Mouse (Mus musculus) stomach, embryonic 14.5 days (tissue): ENCODE results near the gene Gstm2. TPM values are rescaled to one million over a fixed set of nuclear protein-coding genes. Genes with fewer than 3 reads are reported as not detected.
"Not testable (repeated sequence)": the region's sequence is repeated elsewhere in the genome, so short reads cannot be mapped to it uniquely, and the experiment has no call there.

Source experiments
- ATAC-seq: fragments of 200-750 bp; cut with Nextera tagmentation; 2 replicates; pipeline ENCODE4 v1.8.0; 2017; ENCODE audit warnings: low read depth, moderate TSS enrichment; ENCODE audit not compliant: insufficient number of reproducible peaks, insufficient read depth, low FRiP score
- H3K27ac ChIP-seq: fragments of 300-500 bp; sonication (generic); 2 replicates; pipeline ENCODE4 v1.5.1; 2014; ENCODE audit warnings: mild to moderate bottlenecking, low read length, moderate library complexity, mixed read lengths
- H3K27me3 ChIP-seq: fragments of 300-500 bp; sonication (generic); 2 replicates; pipeline ENCODE4 v1.6.1; 2014; ENCODE audit warnings: low read length, control low read depth, mixed read lengths; ENCODE audit not compliant: control insufficient read depth, insufficient read depth
- H3K36me3 ChIP-seq: fragments of 300-500 bp; sonication (generic); 2 replicates; pipeline ENCODE4 v1.6.1; 2014; ENCODE audit warnings: mild to moderate bottlenecking, control low read depth, low read length, moderate library complexity, mixed read lengths; ENCODE audit not compliant: control insufficient read depth, insufficient read depth
- H3K4me1 ChIP-seq: fragments of 300-500 bp; sonication (generic); 2 replicates; pipeline ENCODE4 v1.6.1; 2014; ENCODE audit warnings: low read length, control low read depth, mixed read lengths; ENCODE audit not compliant: control insufficient read depth, insufficient read depth
- H3K4me2 ChIP-seq: fragments of 300-500 bp; sonication (generic); replicated peaks from 2 replicates; pipeline ENCODE4 v1.6.1; 2014; ENCODE audit warnings: low read depth, low read length, control low read depth
- H3K4me3 ChIP-seq: fragments of 300-500 bp; sonication (generic); 2 replicates; pipeline ENCODE4 v1.5.1; 2014; ENCODE audit warnings: low read depth, low read length, control low read depth
- H3K9ac ChIP-seq: fragments of 300-500 bp; sonication (generic); replicated peaks from 2 replicates; pipeline ENCODE4 v1.6.1; 2014; ENCODE audit warnings: low read depth, mild to moderate bottlenecking, control low read depth, low read length, moderate library complexity, mixed read lengths
- H3K9me3 ChIP-seq: fragments of 300-500 bp; sonication (generic); 2 replicates; pipeline ENCODE4 v1.6.1; 2016; ENCODE audit warnings: low read depth, low read length, control low read depth; ENCODE audit not compliant: control insufficient read depth
- WGBS: fragments of 180-500 bp; shearing (Covaris S2); extraction: QIAGEN DNeasy Blood & Tissue Kit; methylation state at CpG from one replicate; pipeline ENCODE4 v1.1.7; 2014; 5-methylcytosine and 5-hydroxymethylcytosine counted together
- polyA plus RNA-seq: library from polyadenylated mRNA; unstranded; fragments of >200 nt; fragmentation: Nextera tagmentation; extraction: Ambion mirVana; gene quantifications from 2 replicates; pipeline ENCODE4 v1.2.1, GENCODE M21; 2014

The Gstm2 gene
- polyA plus RNA-seq, 1 experiment from 2014 or later, result 169 TPM

DNA sequence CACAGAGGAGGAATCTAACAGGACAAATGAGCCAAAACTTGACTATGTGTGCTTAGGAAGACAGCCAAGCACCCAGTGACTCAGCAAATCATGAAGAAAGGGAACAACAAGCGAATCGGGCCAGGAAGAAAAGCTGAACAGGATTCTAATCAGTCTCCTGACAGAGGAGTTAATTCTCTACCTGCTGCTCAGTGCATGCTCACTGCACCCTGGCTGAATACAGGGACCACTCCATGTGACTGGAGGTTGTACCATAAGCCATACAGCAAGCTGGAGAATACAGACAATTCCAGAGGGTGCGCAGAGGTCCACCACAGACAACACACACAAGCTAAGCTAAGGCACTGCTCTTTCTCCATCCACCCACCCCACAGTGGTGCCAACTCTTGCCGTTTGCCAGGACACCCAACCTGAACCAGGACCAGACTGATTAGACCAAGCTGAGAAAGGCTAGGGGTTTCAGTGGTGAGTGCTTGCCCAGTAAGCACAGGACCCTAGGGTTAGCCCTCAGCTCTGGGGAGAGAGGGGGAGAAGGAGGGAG, 27.1 kb upstream of the Gstm2 start:
- Histone ChIP-seq H3K9ac (no peak overlapping the region), H3K4me2 (peak overlapping the region; percentile 2; the same call in 1 of the 2 replicates), H3K9me3 (no peaks in the 10 kb centered on the region), H3K4me1 (peaks cover under 1% of the 10 kb centered on the region; the same call in 1 of the 2 replicates), H3K27ac (no peak overlapping the region), H3K36me3 (no peaks in the 10 kb centered on the region), H3K4me3 (no peak overlapping the region), H3K27me3 (no peaks in the 10 kb centered on the region)
- WGBS, result 80% methylated on average over 4 of the region's 4 CpGs
- no peak for ATAC-seq

DNA sequence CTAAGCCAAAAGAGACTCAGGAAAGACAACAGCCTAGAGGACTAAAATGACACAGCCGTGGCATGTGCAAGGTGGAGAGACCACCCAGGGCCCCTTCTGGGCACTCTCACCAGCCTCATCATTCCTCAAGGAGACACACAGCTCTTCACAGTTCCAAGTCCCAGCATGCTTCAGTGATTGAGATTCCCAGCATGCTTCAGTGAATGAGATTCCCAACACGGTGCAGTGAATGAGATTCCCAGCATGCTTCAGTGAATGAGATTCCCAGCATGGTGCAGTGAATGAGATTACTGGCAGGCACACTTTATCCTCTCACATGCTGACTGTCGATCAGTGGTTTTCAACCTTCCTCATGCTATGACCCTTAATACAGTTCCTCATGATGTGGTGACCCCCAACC, 25.3 kb upstream of the Gstm2 start:
- ATAC-seq, result no peak
- Histone ChIP-seq H3K36me3 (no peaks in the 10 kb centered on the region), H3K27me3 (no peaks in the 10 kb centered on the region), H3K4me1 (no peaks in the 10 kb centered on the region), H3K4me2 (no peak overlapping the region), H3K9ac (no peak overlapping the region), H3K4me3 (no peak overlapping the region), H3K27ac (no peak overlapping the region), H3K9me3 (no peaks in the 10 kb centered on the region)
- WGBS, result 75% methylated on average over 3 of the region's 3 CpGs

DNA sequence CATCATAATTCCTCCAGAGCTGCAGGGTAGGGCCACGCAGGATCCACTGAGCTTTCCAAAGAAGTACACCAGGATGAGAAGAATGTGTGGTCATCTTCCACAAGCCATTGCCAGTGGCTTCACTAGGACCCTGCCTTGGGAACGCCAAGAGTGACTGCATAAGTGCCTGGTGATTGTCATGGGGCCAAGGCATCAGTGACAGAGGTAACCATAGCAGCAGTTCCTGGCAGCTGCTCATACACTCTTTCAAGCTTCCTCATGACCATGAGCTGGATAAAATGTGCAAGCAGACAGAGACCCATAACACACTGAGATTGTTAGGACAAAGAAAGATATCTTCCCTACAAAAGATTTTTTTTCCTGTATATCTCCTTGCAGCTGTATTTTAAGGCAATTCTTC, 24.0 kb upstream of the Gstm2 start:
- H3K36me3 ChIP-seq, result no peaks in the 10 kb centered on the region
- H3K9me3 ChIP-seq, result no peaks in the 10 kb centered on the region
- no peak overlapping the region for H3K4me2 ChIP-seq
- no peak overlapping the region for H3K4me3 ChIP-seq
- H3K27me3 ChIP-seq, result no peaks in the 10 kb centered on the region
- WGBS, result 67% methylated on average over 2 of the region's 2 CpGs
- no peaks in the 10 kb centered on the region for H3K4me1 ChIP-seq
- ATAC-seq, result no peak
- no peak overlapping the region for H3K27ac ChIP-seq
- H3K9ac ChIP-seq, result no peak overlapping the region

DNA sequence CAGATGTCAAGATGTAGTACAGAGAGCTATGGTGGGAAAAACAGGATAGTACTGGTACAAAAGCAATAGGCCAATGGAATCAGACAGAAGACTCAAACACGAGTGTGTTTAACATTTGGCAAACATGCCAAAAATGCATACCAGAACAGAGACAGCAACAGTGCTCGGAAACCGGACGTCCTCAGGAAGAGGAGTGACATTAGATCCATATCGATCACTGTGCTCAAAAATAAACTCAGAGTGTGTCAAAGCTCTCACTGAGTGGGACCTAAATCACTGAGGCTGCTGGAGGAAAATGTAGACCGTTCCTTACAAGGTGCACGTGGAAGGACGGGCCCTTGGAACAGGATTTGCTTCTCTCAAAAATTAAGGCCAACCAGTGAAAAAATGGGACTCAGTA, 15.8 kb upstream of the Gstm2 start:
- Histone ChIP-seq H3K4me1 (no peaks in the 10 kb centered on the region), H3K27ac (no peak overlapping the region), H3K27me3 (no peaks in the 10 kb centered on the region), H3K4me3 (no peak overlapping the region), H3K9me3 (no peaks in the 10 kb centered on the region), H3K36me3 (no peaks in the 10 kb centered on the region), H3K9ac (no peak overlapping the region), H3K4me2 (no peak overlapping the region)
- ATAC-seq, result no peak
- WGBS, result 65% methylated on average over 8 of the region's 8 CpGs

DNA sequence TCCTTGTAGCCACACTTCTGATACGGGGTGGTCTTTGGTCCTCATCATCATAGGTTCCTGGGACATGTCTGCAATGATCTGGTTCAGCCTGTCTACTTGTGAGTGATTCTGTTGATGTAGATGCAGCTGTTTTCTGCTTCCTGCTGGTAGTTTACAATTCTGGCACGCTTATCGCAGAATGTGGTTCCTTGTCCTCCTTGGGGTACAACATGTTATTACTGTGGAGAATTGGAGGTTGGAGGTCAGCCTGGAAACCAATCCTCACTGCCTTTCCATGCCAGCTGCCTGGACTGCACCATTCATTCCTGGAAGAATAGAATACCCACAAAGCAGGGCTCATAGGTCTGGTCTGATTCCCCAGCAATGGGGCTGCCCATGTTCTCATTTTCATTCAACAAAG, 13.2 kb upstream of the Gstm2 start:
- Histone ChIP-seq H3K9me3 (no peaks in the 10 kb centered on the region), H3K27me3 (no peaks in the 10 kb centered on the region), H3K4me1 (no peaks in the 10 kb centered on the region), H3K36me3 (no peaks in the 10 kb centered on the region), H3K4me3 (no peak overlapping the region), H3K9ac (no peak overlapping the region), H3K27ac (no peak overlapping the region), H3K4me2 (no peak overlapping the region)
- 82% methylated on average over 3 of the region's 3 CpGs for WGBS
- ATAC-seq, result no peak

DNA sequence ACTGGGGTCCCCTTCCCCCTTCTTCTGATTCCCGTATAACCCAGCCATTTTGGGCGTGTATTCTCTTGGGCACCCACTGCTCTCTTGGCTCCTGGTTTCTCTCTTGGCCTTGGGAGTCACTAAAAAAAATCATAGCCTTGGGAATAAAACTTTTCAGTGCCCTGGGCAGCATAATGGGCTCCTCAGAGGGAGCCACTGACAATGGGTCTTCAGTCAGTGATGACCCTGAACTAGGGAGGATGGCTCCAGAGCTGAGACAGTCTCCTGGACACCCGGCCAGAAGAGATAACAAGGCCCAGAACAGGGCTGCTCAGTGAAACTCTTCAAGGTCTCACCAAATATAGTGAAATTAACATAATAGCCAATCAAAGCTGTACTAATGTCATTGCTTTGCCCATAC, 12.3 kb upstream of the Gstm2 start:
- Histone ChIP-seq H3K4me3 (no peak overlapping the region), H3K36me3 (no peaks in the 10 kb centered on the region), H3K9ac (no peak overlapping the region), H3K9me3 (no peaks in the 10 kb centered on the region), H3K27me3 (no peaks in the 10 kb centered on the region), H3K4me2 (no peak overlapping the region), H3K27ac (no peak overlapping the region), H3K4me1 (no peaks in the 10 kb centered on the region)
- 82% methylated on average over 3 of the region's 3 CpGs for WGBS
- no peak for ATAC-seq

DNA sequence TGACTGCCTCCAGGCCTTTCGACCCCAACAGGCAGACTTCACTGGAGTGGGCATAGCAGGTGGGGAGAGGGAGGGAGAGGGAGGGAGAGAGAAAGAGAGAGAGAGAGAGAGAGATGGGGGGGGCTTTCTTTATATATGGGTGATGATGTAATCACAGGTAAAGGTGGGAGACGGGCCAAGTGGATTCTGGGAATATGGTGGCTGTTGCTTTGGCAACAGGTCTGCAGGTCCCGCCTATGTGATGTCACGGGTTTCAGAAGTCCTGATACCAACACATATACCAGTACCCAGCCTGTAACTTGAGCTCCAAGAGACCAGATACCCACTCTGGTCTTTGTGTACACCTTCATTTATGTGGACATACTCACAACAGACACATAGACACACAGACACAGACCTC, 10.3 kb upstream of the Gstm2 start:
- no peak overlapping the region for H3K27ac ChIP-seq
- no peak overlapping the region for H3K9ac ChIP-seq
- no peak overlapping the region for H3K4me3 ChIP-seq
- no peak overlapping the region for H3K4me2 ChIP-seq
- WGBS, result 88% methylated on average over 4 of the region's 4 CpGs
- no peak for ATAC-seq
- no peaks in the 10 kb centered on the region for H3K4me1 ChIP-seq
- H3K36me3 ChIP-seq, result no peaks in the 10 kb centered on the region
- H3K9me3 ChIP-seq, result no peaks in the 10 kb centered on the region
- H3K27me3 ChIP-seq, result no peaks in the 10 kb centered on the region

DNA sequence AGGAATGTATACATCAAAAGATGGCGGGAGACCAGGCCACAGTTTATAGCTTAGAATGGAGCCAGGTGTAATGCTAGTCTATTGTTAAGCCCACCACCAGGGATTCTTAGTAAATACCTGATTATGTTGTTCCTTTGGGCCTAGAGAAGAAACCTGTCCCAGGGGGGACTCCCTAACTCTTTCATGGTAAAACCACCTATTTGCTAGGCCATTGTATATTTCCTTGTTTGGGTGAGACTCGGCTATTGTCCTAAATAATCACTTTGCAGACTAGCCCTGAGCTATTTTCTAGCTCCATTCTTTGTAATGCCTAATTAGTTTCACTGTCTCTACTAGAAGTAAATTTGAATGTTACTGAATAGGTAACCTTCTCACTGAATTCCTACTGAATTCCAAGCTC, 9.7 kb upstream of the Gstm2 start:
- H3K4me1 ChIP-seq, H3K36me3 ChIP-seq, H3K9me3 ChIP-seq, H3K27me3 ChIP-seq, H3K4me2 ChIP-seq, H3K27ac ChIP-seq, ATAC-seq, H3K9ac ChIP-seq, H3K4me3 ChIP-seq: not testable (repeated sequence)
- 81% methylated on average over 2 of the region's 2 CpGs for WGBS

DNA sequence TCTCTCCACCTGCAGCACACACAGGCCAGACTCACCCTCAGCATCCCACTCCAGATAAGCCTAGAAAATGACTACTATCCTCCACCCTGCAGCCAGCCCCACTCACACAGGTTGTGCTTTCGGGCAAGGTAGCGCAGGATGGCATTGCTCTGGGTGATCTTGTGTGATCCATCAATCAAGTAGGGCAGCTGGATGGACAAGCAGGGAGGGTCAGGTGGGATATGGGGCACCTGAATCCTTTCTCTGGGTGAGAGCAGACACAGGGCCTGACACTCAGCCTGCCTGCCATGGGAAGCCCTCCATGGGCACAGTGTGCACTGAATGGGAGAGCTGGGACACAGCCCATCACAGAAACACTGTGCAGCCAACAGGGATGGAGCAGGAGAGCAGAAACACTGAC, 1.1 kb downstream of the Gstm2 start:
- ATAC-seq, H3K27ac ChIP-seq, H3K36me3 ChIP-seq, H3K27me3 ChIP-seq, H3K9me3 ChIP-seq, H3K4me3 ChIP-seq, H3K9ac ChIP-seq: not testable (repeated sequence)
- Histone ChIP-seq H3K4me1 (peaks cover 14% of the 10 kb centered on the region), H3K4me2 (peak overlapping the region; percentile 35; the same call in 1 of the 2 replicates)
- WGBS, result 95% methylated on average over 2 of the region's 2 CpGs
